Mouse (Mus musculus) T-helper 17 cell (primary cell): ENCODE measurements at regions not wholly inside any gene's neighbourhood (a gene's known extent, or its start where the extent isn't known, plus 50 kb on each side); places are given as distances from the start of the nearest gene placed in this dataset.

Source experiments
- in situ Hi-C, 2 experiments: fragments of 300-600 bp; cut with MboI, MseI; formaldehyde crosslinking; loops; 1 replicate in 1 of 2; 2 replicates in 1 of 2; pipeline ENCODE4 v1.15.1; 2025; ENCODE audit warnings: high pct_unique_total_duplicates in 2 of 2

- in situ Hi-C loops = no loop called here
Measured at GRCm38 (mm10) chr6:139075433-139075832, 417.1 kb upstream of the Igbp1b start.

GRCm38 (mm10) chr6:139027696-139028095, 369.4 kb upstream of the Igbp1b start:
- in situ Hi-C loops = no loop called here

- in situ Hi-C loops = no loop called here
Measured at GRCm38 (mm10) chr6:139014526-139014925, 356.2 kb upstream of the Igbp1b start.

- in situ Hi-C loops = no loop called here
Measured at GRCm38 (mm10) chr6:139010501-139010900, 352.2 kb upstream of the Igbp1b start.
